Mouse (Mus musculus): ENCODE data around the gene Cdk13. TPM values are rescaled to one million over a fixed set of nuclear protein-coding genes. Genes with fewer than 3 reads are reported as not detected.
A peak's percentile ranks its signal among the peaks of the same experiment; 100 is the strongest.

The Cdk13 gene
- total RNA-seq, 2 experiments from 2014 or later = 19.0 to 23.0 TPM

- peak; percentile 88 for DNase-seq
- Histone ChIP-seq H3K27ac (peak overlapping the region; percentile 98), H3K4me3 (peak overlapping the region; percentile 99)
- intact Hi-C loops (cut with DNase I) = loop anchor here (2.0 kb wide), 2 partner anchors 57 to 109 kb away; partner anchors contain the start of genes Mplkip and Sugct
- peak; percentile 73 for TF ChIP-seq CTCF (IDR thresholded peaks at IDR 0.05)
These were observed 1.4 kb downstream of the Cdk13 start for GRCm38 (mm10) chr13:17803331-17804057.

DNA sequence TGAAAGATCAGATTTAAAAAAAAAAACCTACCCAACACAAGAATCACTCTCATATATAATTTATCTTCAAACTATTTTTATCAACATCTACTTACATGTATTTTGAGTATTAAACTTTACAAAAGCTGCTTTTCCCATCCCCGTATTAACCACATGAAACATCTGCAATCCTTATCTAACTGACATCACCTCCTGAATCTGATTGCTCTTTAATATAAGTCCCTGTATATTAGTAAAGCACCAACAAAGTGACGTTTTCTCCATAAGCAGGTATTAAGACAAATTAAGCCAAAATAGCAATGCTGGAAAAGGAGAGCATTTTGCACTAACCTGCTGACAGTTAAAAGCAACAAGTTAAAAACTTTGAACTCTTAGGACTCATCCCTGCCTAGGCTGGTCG, 2.0 kb downstream of the Cdk13 start:
- no peak for DNase-seq
- no peak for TF ChIP-seq CTCF (IDR thresholded peaks at IDR 0.05)
- Histone ChIP-seq H3K4me3 (peak overlapping the region; percentile 99), H3K27ac (peak overlapping the region; percentile 98)
- intact Hi-C loops (cut with DNase I) = loop anchor here (2.0 kb wide), 1 partner anchor 56 kb away; no protein-coding TSS in a partner anchor

- TF ChIP-seq CTCF (IDR thresholded peaks at IDR 0.05) = no peak
- intact Hi-C loops (cut with DNase I) = no loop called here
- H3K4me3 ChIP-seq = no peak overlapping the region
- DNase-seq = no peak
- no peak overlapping the region for H3K27ac ChIP-seq
These were observed 5.2 kb downstream of the Cdk13 start for GRCm38 (mm10) chr13:17799735-17800134.

GRCm38 (mm10) chr13:17795757-17796456, 9.0 kb downstream of the Cdk13 start:
- intact Hi-C loops (cut with DNase I) = loop anchor here (2.0 kb wide), 1 partner anchor 27 kb away; no protein-coding TSS in a partner anchor
- no peak for DNase-seq
- Histone ChIP-seq H3K4me3 (no peak overlapping the region), H3K27ac (no peak overlapping the region)
- TF ChIP-seq CTCF (IDR thresholded peaks at IDR 0.05) = no peak

DNA sequence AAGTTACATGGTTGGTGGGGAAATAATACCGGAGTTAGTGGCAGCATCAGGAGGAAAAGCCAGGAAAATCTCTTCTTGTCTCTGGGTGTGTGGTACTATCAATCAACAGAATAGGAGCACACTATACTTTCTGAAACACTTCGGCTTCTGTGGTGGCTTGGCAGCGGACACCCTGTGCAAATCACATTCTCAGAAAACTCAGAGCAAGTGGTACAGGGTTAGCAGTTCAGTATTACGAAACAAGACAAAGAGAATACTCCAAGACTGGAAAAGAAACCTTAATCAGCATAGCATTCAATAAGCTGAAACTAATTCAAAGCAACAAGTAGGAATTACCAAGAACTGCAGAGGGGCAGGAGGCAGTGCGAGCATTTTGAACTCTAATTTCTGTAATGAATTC, 21.3 kb downstream of the Cdk13 start:
- intact Hi-C loops (cut with DNase I) = no loop called here
- TF ChIP-seq CTCF (IDR thresholded peaks at IDR 0.05) = no peak
- Histone ChIP-seq H3K4me3 (no peak overlapping the region), H3K27ac (no peak overlapping the region)
- DNase-seq = no peak

DNA sequence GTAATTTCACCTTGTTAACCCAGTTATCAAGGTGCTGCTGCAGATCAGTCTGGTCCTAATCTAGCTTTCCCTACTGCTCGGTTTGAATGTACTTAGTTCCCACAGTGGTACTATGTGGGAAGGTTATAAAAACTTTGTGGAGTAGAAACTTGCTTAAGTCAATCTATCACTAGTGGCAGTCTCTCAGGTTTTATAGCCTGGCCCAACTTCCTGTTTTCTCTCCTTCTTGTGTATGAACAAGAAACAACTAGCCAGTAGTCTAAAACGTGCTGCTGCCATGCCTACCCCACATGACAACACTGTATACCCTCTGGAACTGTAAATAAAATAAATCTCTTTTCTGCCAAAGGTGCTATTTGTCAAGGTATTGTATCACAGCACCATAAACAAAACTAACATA, 25.0 kb downstream of the Cdk13 start:
- TF ChIP-seq CTCF (IDR thresholded peaks at IDR 0.05) = no peak
- H3K27ac ChIP-seq = no peak overlapping the region
- no peak overlapping the region for H3K4me3 ChIP-seq
- DNase-seq = no peak
- intact Hi-C loops (cut with DNase I) = no loop called here

- intact Hi-C loops (cut with DNase I) = no loop called here
- no peak for DNase-seq
- TF ChIP-seq CTCF (IDR thresholded peaks at IDR 0.05) = no peak
- H3K4me3 ChIP-seq = no peak overlapping the region
- no peak overlapping the region for H3K27ac ChIP-seq
These were observed 28.6 kb downstream of the Cdk13 start for GRCm38 (mm10) chr13:17776303-17776702.

GRCm38 (mm10) chr13:17775364-17775763, 29.5 kb downstream of the Cdk13 start:
- no peak for DNase-seq
- H3K4me3 ChIP-seq = no peak overlapping the region
- TF ChIP-seq CTCF (IDR thresholded peaks at IDR 0.05) = no peak
- intact Hi-C loops (cut with DNase I) = no loop called here
- no peak overlapping the region for H3K27ac ChIP-seq

DNA sequence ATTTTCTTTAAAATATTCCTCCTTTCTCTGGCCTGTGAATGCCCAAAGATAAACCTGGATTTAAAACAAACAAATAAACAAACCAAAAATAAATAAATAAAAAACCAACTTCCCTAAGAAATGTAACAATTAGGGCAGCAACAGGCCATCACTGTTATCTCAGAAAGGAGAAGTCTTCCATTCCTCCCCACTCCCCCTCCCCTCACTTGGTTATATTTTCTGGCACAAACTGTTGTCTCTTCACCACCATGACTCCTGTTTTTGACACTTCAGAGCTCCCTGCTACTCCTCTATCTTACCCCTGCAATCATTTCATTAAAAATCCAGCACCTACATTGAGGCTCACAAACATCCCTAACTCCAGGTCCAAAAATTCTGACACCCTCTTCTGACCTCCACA, 31.8 kb downstream of the Cdk13 start:
- no peak overlapping the region for H3K27ac ChIP-seq
- TF ChIP-seq CTCF (IDR thresholded peaks at IDR 0.05) = no peak
- no peak overlapping the region for H3K4me3 ChIP-seq
- intact Hi-C loops (cut with DNase I) = no loop called here
- no peak for DNase-seq

- intact Hi-C loops (cut with DNase I) = no loop called here
- no peak for TF ChIP-seq CTCF (IDR thresholded peaks at IDR 0.05)
- DNase-seq = no peak
- Histone ChIP-seq H3K27ac (no peak overlapping the region), H3K4me3 (no peak overlapping the region)
These were observed 32.3 kb downstream of the Cdk13 start for GRCm38 (mm10) chr13:17772574-17772973.

DNA sequence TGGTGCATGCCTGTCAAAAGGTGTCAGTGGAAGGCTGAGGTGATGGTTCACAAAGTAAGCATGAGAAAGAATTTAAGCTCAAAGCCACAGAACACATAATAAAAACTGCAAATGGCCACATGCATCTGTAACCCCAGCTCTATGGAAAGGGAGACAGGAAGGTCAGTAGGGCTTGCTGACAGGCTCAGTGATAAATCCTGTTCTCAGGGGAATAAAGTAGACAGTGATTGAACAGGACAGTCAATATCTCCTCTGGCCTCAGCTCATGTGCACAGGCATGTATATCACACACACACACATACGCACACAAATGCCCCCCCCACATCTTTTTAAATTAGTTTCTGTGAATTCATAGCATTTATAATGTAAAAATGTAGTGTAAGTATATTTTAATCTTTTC, 42.5 kb downstream of the Cdk13 start:
- DNase-seq = no peak
- TF ChIP-seq CTCF (IDR thresholded peaks at IDR 0.05) = no peak
- no peak overlapping the region for H3K27ac ChIP-seq
- intact Hi-C loops (cut with DNase I) = no loop called here
- H3K4me3 ChIP-seq = no peak overlapping the region

- no peak for TF ChIP-seq CTCF (IDR thresholded peaks at IDR 0.05)
- no peak overlapping the region for H3K27ac ChIP-seq
- intact Hi-C loops (cut with DNase I) = no loop called here
- no peak for DNase-seq
- H3K4me3 ChIP-seq = no peak overlapping the region
These were observed 49.9 kb downstream of the Cdk13 start for GRCm38 (mm10) chr13:17754997-17755396.

GRCm38 (mm10) chr13:17728798-17729197, 76.1 kb downstream of the Cdk13 start:
- TF ChIP-seq CTCF (IDR thresholded peaks at IDR 0.05) = no peak
- Histone ChIP-seq H3K27ac (no peak overlapping the region), H3K4me3 (no peak overlapping the region)
- intact Hi-C loops (cut with DNase I) = no loop called here
- DNase-seq = no peak

Data from gastrocnemius, adult 2 months (tissue).